Mouse (Mus musculus) lung, adult 2 months (tissue): Measurements from ENCODE around the gene Shkbp1.
A peak's percentile ranks its signal among the peaks of the same experiment; 100 is the strongest.

Experiments used
- CTCF ChIP-seq: fragments of 200-500 bp; IDR thresholded peaks from 2 replicates; pipeline ENCODE4 v1.5.1; 2011; ENCODE audit warnings: mild to moderate bottlenecking, low read length, control low read depth; ENCODE audit not compliant: insufficient read depth
- POLR2A ChIP-seq: fragments of 200-500 bp; IDR thresholded peaks from 2 replicates; pipeline ENCODE4 v1.6.1; 2011; ENCODE audit warnings: low read depth, mild to moderate bottlenecking, control low read depth, low read length, borderline replicate concordance; ENCODE audit errors: extremely low read depth

- TF ChIP-seq POLR2A (no peak), CTCF (peak; percentile 56)
These were observed 22.6 kb upstream of the Shkbp1 start for GRCm38 (mm10) chr7:27378431-27378830.
